In genomic region chr7:128724761-128725160, GRCm38 (mm10) we compare ENCODE assay signal across 9 mouse cellular contexts. TPM values are rescaled to one million over a fixed set of nuclear protein-coding genes. Genes with fewer than 3 reads are reported as not detected.
A peak's percentile ranks its signal among the peaks of the same experiment; 100 is the strongest.
DNase-seq lines count a peak whose midpoint lies in the region; ATAC-seq lines count a peak whose summit lies in the region.
"Had no signal": no experiment of that assay in that cellular context is flagged by ENCODE, and none has a peak within 500 bp of the region (broad histone marks: within the 10 kb centered on the region; RNA-seq: fewer than 3 reads in every experiment).

No protein-coding gene starts in this region.

- no peak overlapping the region for H3K27ac ChIP-seq in hindbrain, embryonic 10.5 days
- H3K27ac ChIP-seq in neural tube, embryonic 15.5 days (replicated peaks) = peak overlapping the region; percentile 9; the same call in 1 of the 2 replicates
- H3K27ac ChIP-seq: macrophage had no signal

- no peak overlapping the region for H3K9ac ChIP-seq in neural tube, embryonic 15.5 days (replicated peaks)

- peak; percentile 72 for DNase-seq in MN1 (ENCODE audit: low spot score)
- DNase-seq in cerebellum, adult 8-10 months = peak; percentile 58
- peak; percentile 40 for DNase-seq in hindbrain, embryonic 10.5 days (ENCODE audit: low spot score)
- DNase-seq in layer of hippocampus, adult 8-10 months (ENCODE audit: low spot score in 2 of 2) = peak; percentile 78 to 79
- peak; percentile 77 to 85 for DNase-seq in lung, adult 18-20 months
- peak; percentile 63 to 74 for DNase-seq in thymus, postnatal 36 days

- peaks cover 18% of the 10 kb centered on the region for H3K4me1 ChIP-seq in hindbrain, embryonic 10.5 days (replicated peaks)
- H3K4me1 ChIP-seq in neural tube, embryonic 15.5 days = peaks cover 18% of the 10 kb centered on the region

- no peak overlapping the region for H3K4me3 ChIP-seq in hindbrain, embryonic 10.5 days
- H3K4me3 ChIP-seq in neural tube, embryonic 15.5 days (replicated peaks) = no peak overlapping the region

- WGBS in hindbrain, embryonic 10.5 days = 63% methylated on average over 4 of the region's 4 CpGs
- 23% methylated on average over 4 of the region's 4 CpGs for WGBS in neural tube, embryonic 15.5 days

- ATAC-seq in frontal cortex, adult (ENCODE audit: low TSS enrichment) = peak; percentile 97
- peak; percentile 87 for ATAC-seq in neural tube, embryonic 15.5 days (ENCODE audit: low FRiP score)

- no peaks in the 10 kb centered on the region for H3K9me3 ChIP-seq in hindbrain, embryonic 10.5 days
- H3K9me3 ChIP-seq in neural tube, embryonic 15.5 days (replicated peaks) = no peaks in the 10 kb centered on the region

- peaks cover 55% of the 10 kb centered on the region for H3K36me3 ChIP-seq in hindbrain, embryonic 10.5 days
- H3K36me3 ChIP-seq in neural tube, embryonic 15.5 days = peaks cover 19% of the 10 kb centered on the region

- H3K4me2 ChIP-seq in neural tube, embryonic 15.5 days = no peak overlapping the region

- no peaks in the 10 kb centered on the region for H3K27me3 ChIP-seq in hindbrain, embryonic 10.5 days (ENCODE audit: insufficient read depth, poor library complexity, severe bottlenecking)
- no peaks in the 10 kb centered on the region for H3K27me3 ChIP-seq in neural tube, embryonic 15.5 days (replicated peaks)

RNA-seq across cellular contexts. Expression of gene Mcmbp, which starts 15.5 kb away (rescaled TPM):
- 68.0 and 75.3 TPM in 2 replicates for polyA plus RNA-seq in hindbrain, embryonic 10.5 days (2016; fragmentation: Nextera tagmentation; extraction: Ambion mirVana)
- total RNA-seq in layer of hippocampus, adult 8-10 months (2022) = 10 to 100 TPM; 26.3 to 31.6 (median 29.0) TPM
- polyA plus RNA-seq in neural tube, embryonic 15.5 days (2015; fragmentation: Nextera tagmentation; extraction: Ambion mirVana) = 39.5 and 42.8 TPM in 2 replicates

RNA-seq across cellular contexts. Expression of gene Sec23ip, which starts 20.0 kb away (rescaled TPM):
- 42.6 and 45.2 TPM in 2 replicates for polyA plus RNA-seq in hindbrain, embryonic 10.5 days (2016; fragmentation: Nextera tagmentation; extraction: Ambion mirVana)
- 10 to 100 TPM; 44.5 to 65.8 (median 54.9) TPM for total RNA-seq in layer of hippocampus, adult 8-10 months (2022)
- 35.7 and 36.6 TPM in 2 replicates for polyA plus RNA-seq in neural tube, embryonic 15.5 days (2015; fragmentation: Nextera tagmentation; extraction: Ambion mirVana)
